Mouse (Mus musculus) liver, adult 2 months (tissue): ENCODE measurements at regions not wholly inside any gene's neighbourhood (a gene's known extent, or its start where the extent isn't known, plus 50 kb on each side); places are given as distances from the start of the nearest gene placed in this dataset.

Source experiments
- DNase-seq: peaks from one replicate; pipeline ENCODE4 v3.0.0-alpha.2; 2011; ENCODE audit warnings: low read depth, low spot score; ENCODE audit errors: extremely low read depth
- H3K27ac ChIP-seq: fragments of 200-500 bp; replicated peaks from 2 replicates; pipeline ENCODE4 v1.5.1; 2012; ENCODE audit warnings: low read depth, mild to moderate bottlenecking, control low read depth, inconsistent platforms, low read length; ENCODE audit not compliant: insufficient read depth
- H3K27me3 ChIP-seq: fragments of 200-500 bp; 2 replicates; pipeline ENCODE4 v1.6.1; 2012; ENCODE audit warnings: mild to moderate bottlenecking, moderate library complexity, low read length, inconsistent platforms; ENCODE audit not compliant: control insufficient read depth, insufficient read depth
- H3K36me3 ChIP-seq: fragments of 200-500 bp; 2 replicates; pipeline ENCODE4 v1.6.1; 2012; ENCODE audit warnings: low read length, inconsistent platforms; ENCODE audit not compliant: control insufficient read depth, insufficient read depth
- H3K4me1 ChIP-seq: fragments of 200-500 bp; 2 replicates; pipeline ENCODE4 v1.6.1; 2011; ENCODE audit warnings: low read length; ENCODE audit not compliant: control insufficient read depth, insufficient read depth
- H3K4me3 ChIP-seq: fragments of 200-500 bp; 2 replicates; pipeline ENCODE4 v1.5.1; 2011; ENCODE audit warnings: low read depth, mild to moderate bottlenecking, control low read depth, low read length, moderate library complexity; ENCODE audit not compliant: insufficient read depth
- H3K79me2 ChIP-seq: fragments of 200-500 bp; 2 replicates; pipeline ENCODE4 v1.6.1; 2012; ENCODE audit warnings: inconsistent platforms, mild to moderate bottlenecking, low read length, moderate library complexity; ENCODE audit not compliant: control insufficient read depth, insufficient read depth
- H3K9ac ChIP-seq: fragments of 200-500 bp; 2 replicates; pipeline ENCODE4 v1.6.1; 2012; ENCODE audit warnings: low read depth, mild to moderate bottlenecking, control low read depth, inconsistent platforms, low read length
- CTCF ChIP-seq: fragments of 200-500 bp; IDR thresholded peaks from 2 replicates; pipeline ENCODE4 v1.5.1; 2011; ENCODE audit warnings: low read depth, low read length, control low read depth
- POLR2A ChIP-seq: fragments of 200-500 bp; IDR thresholded peaks from 2 replicates; pipeline ENCODE4 v1.6.1; 2011; ENCODE audit warnings: low read length, control low read depth; ENCODE audit not compliant: insufficient read depth; ENCODE audit errors: extremely low read depth
- WGBS: fragments of 180-500 bp; shearing (Covaris S2); methylation state at CpG from one replicate; pipeline ENCODE4 v1.1.7; 2018; 5-methylcytosine and 5-hydroxymethylcytosine counted together

- 75% methylated on average over 4 of the region's 4 CpGs for WGBS
- Histone ChIP-seq H3K27ac (no peak overlapping the region), H3K4me1 (no peaks in the 10 kb centered on the region), H3K4me3 (no peak overlapping the region), H3K27me3 (no peaks in the 10 kb centered on the region), H3K9ac (no peak overlapping the region), H3K79me2 (no peaks in the 10 kb centered on the region), H3K36me3 (no peaks in the 10 kb centered on the region)
- no peak for DNase-seq
- TF ChIP-seq POLR2A (no peak), CTCF (no peak)
These were observed 69.6 kb upstream of the Slc35b4 start for GRCm38 (mm10) chr6:34246512-34246911.

- Histone ChIP-seq H3K9ac (no peak overlapping the region), H3K79me2 (no peaks in the 10 kb centered on the region), H3K4me1 (no peaks in the 10 kb centered on the region), H3K27me3 (no peaks in the 10 kb centered on the region), H3K36me3 (no peaks in the 10 kb centered on the region), H3K27ac (no peak overlapping the region), H3K4me3 (no peak overlapping the region)
- 73% methylated on average over 3 of the region's 3 CpGs for WGBS
- no peak for DNase-seq
- TF ChIP-seq CTCF (no peak), POLR2A (no peak)
These were observed 66.1 kb upstream of the Slc35b4 start for GRCm38 (mm10) chr6:34243001-34243400.

- H3K36me3 ChIP-seq: no peaks in the 10 kb centered on the region
- TF ChIP-seq POLR2A (no peak), CTCF (no peak)
- H3K4me3 ChIP-seq: no peak overlapping the region
- 35% methylated on average over 9 of the region's 9 CpGs for WGBS
- no peaks in the 10 kb centered on the region for H3K4me1 ChIP-seq
- H3K79me2 ChIP-seq: no peaks in the 10 kb centered on the region
- no peak overlapping the region for H3K9ac ChIP-seq
- no peak for DNase-seq
- H3K27ac ChIP-seq: no peak overlapping the region
- no peaks in the 10 kb centered on the region for H3K27me3 ChIP-seq
These were observed 65.6 kb upstream of the Slc35b4 start for GRCm38 (mm10) chr6:34242486-34242885.

- H3K36me3 ChIP-seq: no peaks in the 10 kb centered on the region
- H3K4me1 ChIP-seq: no peaks in the 10 kb centered on the region
- H3K4me3 ChIP-seq: no peak overlapping the region
- H3K9ac ChIP-seq: no peak overlapping the region
- H3K27me3 ChIP-seq: no peaks in the 10 kb centered on the region
- no peak for DNase-seq
- TF ChIP-seq CTCF (no peak), POLR2A (no peak)
- 89% methylated on average over 10 of the region's 10 CpGs for WGBS
- H3K27ac ChIP-seq: no peak overlapping the region
- H3K79me2 ChIP-seq: no peaks in the 10 kb centered on the region
These were observed 58.2 kb upstream of the Slc35b4 start for GRCm38 (mm10) chr6:34235132-34235531.

GRCm38 (mm10) chr6:34234443-34235020 is 57.6 kb upstream of the Slc35b4 start:
- H3K36me3 ChIP-seq: no peaks in the 10 kb centered on the region
- 78% methylated on average over 5 of the region's 5 CpGs for WGBS
- H3K27ac ChIP-seq: no peak overlapping the region
- H3K4me1 ChIP-seq: no peaks in the 10 kb centered on the region
- no peak overlapping the region for H3K9ac ChIP-seq
- H3K79me2 ChIP-seq: no peaks in the 10 kb centered on the region
- H3K27me3 ChIP-seq: no peaks in the 10 kb centered on the region
- no peak overlapping the region for H3K4me3 ChIP-seq
- TF ChIP-seq POLR2A (no peak), CTCF (no peak)
- no peak for DNase-seq

GRCm38 (mm10) chr6:34230768-34231381 is 54.0 kb upstream of the Slc35b4 start:
- Histone ChIP-seq H3K4me1 (no peaks in the 10 kb centered on the region), H3K27ac (no peak overlapping the region), H3K4me3 (no peak overlapping the region), H3K79me2 (no peaks in the 10 kb centered on the region), H3K9ac (no peak overlapping the region), H3K36me3 (no peaks in the 10 kb centered on the region), H3K27me3 (no peaks in the 10 kb centered on the region)
- DNase-seq: peak; percentile 15
- WGBS: 40% methylated on average over 13 of the region's 13 CpGs
- peak; percentile 70 for TF ChIP-seq CTCF
- TF ChIP-seq POLR2A: no peak
